ENCODE assay signal across 8 mouse cellular contexts in the genomic region with DNA sequence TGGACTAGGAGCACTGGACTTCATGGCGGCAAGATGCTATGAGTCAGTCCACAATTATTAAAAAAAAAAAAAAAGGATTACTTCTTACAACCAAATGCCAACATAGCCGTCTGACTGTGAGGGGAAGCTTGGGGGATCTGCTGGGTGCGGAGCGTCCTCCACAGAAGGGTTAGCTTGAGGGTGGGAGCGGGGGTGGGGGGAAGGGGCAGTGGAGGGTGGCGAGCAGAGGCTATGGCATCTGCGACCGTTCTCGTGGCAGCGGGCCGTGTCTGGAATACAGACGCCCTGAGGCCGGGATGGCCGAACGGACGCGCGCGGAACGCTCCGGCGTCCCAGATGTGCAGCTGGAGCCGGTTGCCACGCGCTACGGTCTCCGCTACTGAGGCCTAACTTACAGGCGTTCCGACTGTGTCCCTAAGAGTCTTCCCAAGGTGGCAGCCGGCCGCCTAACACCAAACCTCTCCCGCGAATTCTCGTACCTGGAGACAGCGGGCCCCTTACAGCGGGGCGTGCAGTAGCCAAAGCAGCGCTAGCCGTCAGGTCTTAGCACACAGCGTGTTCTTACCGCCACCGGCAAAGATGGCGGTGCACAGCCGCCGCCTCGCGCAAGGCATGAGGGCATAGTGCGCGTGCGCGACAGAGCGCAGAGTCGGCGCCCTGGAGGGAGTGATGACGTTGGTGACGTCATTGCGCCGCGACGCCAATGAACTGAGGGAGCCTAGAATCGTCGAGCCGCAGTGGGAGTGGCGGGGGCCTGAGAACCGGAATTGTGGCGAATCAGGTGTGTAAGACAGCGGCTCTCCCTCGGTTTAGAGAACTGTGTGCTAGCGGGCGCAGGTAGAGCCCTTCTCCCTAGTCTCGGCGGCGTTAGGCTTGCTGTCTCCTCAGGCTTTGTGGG. TPM values are rescaled to one million over a fixed set of nuclear protein-coding genes. Genes with fewer than 3 reads are reported as not detected.
A peak's percentile ranks its signal among the peaks of the same experiment; 100 is the strongest.
DNase-seq lines count a peak whose midpoint lies in the region; ATAC-seq and TF ChIP-seq lines count a peak whose summit lies in the region.

Abce1 (minus strand) TSS at position 677 of the 898 bp plus-strand sequence.
Anapc10 (plus strand) TSS at position 757 of the 898 bp plus-strand sequence.

- peak; percentile 68; the same call in 1 of the 2 replicates for TF ChIP-seq EP300 in ES-Bruce4 (IDR thresholded peaks at IDR 0.05; ENCODE audit: insufficient read depth, low read depth, low read length)
- TF ChIP-seq EP300 in liver, postnatal 0 days (IDR thresholded peaks at IDR 0.05; ENCODE audit: low read depth), result no peak

- TF ChIP-seq CTCF in ES-Bruce4 (IDR thresholded peaks at IDR 0.05; ENCODE audit: low read depth, low read length), result no peak
- TF ChIP-seq CTCF in liver, postnatal 0 days (IDR thresholded peaks at IDR 0.05; ENCODE audit: low read depth), result no peak

- peak within 1 kb of the TSS; percentile 93 for H3K9ac ChIP-seq in ES-Bruce4 (ENCODE audit: low read depth, poor library complexity, severe bottlenecking)
- H3K9ac ChIP-seq in forebrain, embryonic 13.5 days, result peak within 1 kb of the TSS; percentile 81
- H3K9ac ChIP-seq in liver, postnatal 0 days (replicated peaks), result peak within 1 kb of the TSS; percentile 91
- H3K9ac ChIP-seq in neural tube, embryonic 14.5 days (replicated peaks; ENCODE audit: low read depth, low read length), result peak within 1 kb of the TSS; percentile 62

- no peaks in the 10 kb centered on the region for H3K9me3 ChIP-seq in ES-Bruce4 (replicated peaks; ENCODE audit: control insufficient read depth, insufficient read depth, low read length, poor library complexity, severe bottlenecking)
- no peaks in the 10 kb centered on the region for H3K9me3 ChIP-seq in forebrain, embryonic 13.5 days (replicated peaks)
- H3K9me3 ChIP-seq in liver, postnatal 0 days (ENCODE audit: low read length), result no peaks in the 10 kb centered on the region
- H3K9me3 ChIP-seq in neural tube, embryonic 14.5 days (ENCODE audit: control insufficient read depth, low read length), result no peaks in the 10 kb centered on the region

- no peaks in the 10 kb centered on the region for H3K27me3 ChIP-seq in ES-Bruce4 (ENCODE audit: control insufficient read depth, insufficient read depth, low read length, poor library complexity, severe bottlenecking)
- no peaks in the 10 kb centered on the region for H3K27me3 ChIP-seq in forebrain, embryonic 13.5 days
- H3K27me3 ChIP-seq in liver, postnatal 0 days (ENCODE audit: insufficient read depth, low read length), result no peaks in the 10 kb centered on the region
- H3K27me3 ChIP-seq in neural tube, embryonic 14.5 days (ENCODE audit: control insufficient read depth, insufficient read depth, low read length), result no peaks in the 10 kb centered on the region

- no peaks in the 10 kb centered on the region for H3K4me1 ChIP-seq in ES-Bruce4 (ENCODE audit: control insufficient read depth, insufficient read depth, low read length)
- H3K4me1 ChIP-seq in forebrain, embryonic 13.5 days, result peaks cover 16% of the 10 kb centered on the region
- peaks cover 8% of the 10 kb centered on the region for H3K4me1 ChIP-seq in liver, postnatal 0 days (ENCODE audit: insufficient read depth)
- peaks cover 4% of the 10 kb centered on the region; the same call in 1 of the 2 replicates for H3K4me1 ChIP-seq in neural tube, embryonic 14.5 days (ENCODE audit: control insufficient read depth, insufficient read depth, low read length)

- H3K27ac ChIP-seq in ES-Bruce4 (ENCODE audit: insufficient read depth, low read length), result peak within 1 kb of the TSS; percentile 87
- H3K27ac ChIP-seq in forebrain, embryonic 13.5 days, result peak within 1 kb of the TSS; percentile 78
- H3K27ac ChIP-seq in liver, postnatal 0 days (ENCODE audit: low read depth), result peak within 1 kb of the TSS; percentile 88
- H3K27ac ChIP-seq in neural tube, embryonic 14.5 days (ENCODE audit: low read depth, low read length), result peak within 1 kb of the TSS; percentile 83

- ATAC-seq in cerebellum, adult (ENCODE audit: insufficient number of reproducible peaks, low FRiP score, low TSS enrichment), result peak; percentile 98
- peak; percentile 99 for ATAC-seq in forebrain, embryonic 13.5 days
- peak; percentile 99 for ATAC-seq in liver, postnatal 0 days
- ATAC-seq in neural tube, embryonic 14.5 days (ENCODE audit: low read depth), result peak; percentile 98

- peaks cover 27% of the 10 kb centered on the region for H3K36me3 ChIP-seq in ES-Bruce4 (ENCODE audit: control insufficient read depth, insufficient read depth, low read length, poor library complexity, severe bottlenecking)
- peaks cover 20% of the 10 kb centered on the region for H3K36me3 ChIP-seq in forebrain, embryonic 13.5 days (ENCODE audit: poor library complexity, severe bottlenecking)
- peaks cover 8% of the 10 kb centered on the region for H3K36me3 ChIP-seq in liver, postnatal 0 days (replicated peaks; ENCODE audit: insufficient read depth, low read length)
- H3K36me3 ChIP-seq in neural tube, embryonic 14.5 days (ENCODE audit: control insufficient read depth, insufficient read depth, low read length), result peaks cover 6% of the 10 kb centered on the region

- peak; percentile 81 for TF ChIP-seq POLR2A in ES-Bruce4 (IDR thresholded peaks at IDR 0.05; ENCODE audit: insufficient read depth, low read length)

- H3K4me2 ChIP-seq in forebrain, embryonic 13.5 days, result peak within 1 kb of the TSS; percentile 84
- H3K4me2 ChIP-seq in liver, postnatal 0 days (ENCODE audit: low read depth, low read length), result peak within 1 kb of the TSS; percentile 82
- H3K4me2 ChIP-seq in neural tube, embryonic 14.5 days (ENCODE audit: low read depth, low read length), result peak within 1 kb of the TSS; percentile 84

- intact Hi-C loops in heart, postnatal 10 days (cut with DNase I), result loop anchor here (5.0 kb wide), 1 partner anchor 414 kb away; no protein-coding TSS in a partner anchor

- DNase-seq in heart, postnatal 10 days, result peak; percentile 98 to 99
- DNase-seq in large intestine, adult 2 months (ENCODE audit: low read depth, low spot score), result peak; percentile 96
- DNase-seq in liver, postnatal 0 days, result peak; percentile 99
- DNase-seq in testis, postnatal 10 days (ENCODE audit: low spot score), result peak; percentile 99

- H3K4me3 ChIP-seq in ES-Bruce4 (ENCODE audit: low read depth, low read length), result peak within 1 kb of the TSS; percentile 89
- H3K4me3 ChIP-seq in forebrain, embryonic 13.5 days, result peak within 1 kb of the TSS; percentile 90
- H3K4me3 ChIP-seq in liver, postnatal 0 days (ENCODE audit: low read depth, low read length), result peak within 1 kb of the TSS; percentile 90
- peak within 1 kb of the TSS; percentile 72 for H3K4me3 ChIP-seq in neural tube, embryonic 14.5 days (ENCODE audit: low read depth, low read length)

- WGBS in forebrain, embryonic 13.5 days, result under 1% methylated on average over 73 of the region's 73 CpGs
- under 1% methylated on average over 73 of the region's 73 CpGs for WGBS in large intestine, adult 2 months
- under 1% methylated on average over 73 of the region's 73 CpGs for WGBS in liver, postnatal 0 days (ENCODE audit: insufficient replicate concordance)
- WGBS in neural tube, embryonic 14.5 days, result under 1% methylated on average over 70 of the region's 73 CpGs

RNA-seq across cellular contexts. Expression of gene Abce1, which starts in this region (rescaled TPM):
- polyA plus RNA-seq in ES-Bruce4 (2011; ENCODE audit: insufficient read depth, insufficient read length, low read depth, missing spikeins), result 320 and 348 TPM in 2 replicates
- 84.5 and 94.5 TPM in 2 replicates for polyA plus RNA-seq in forebrain, embryonic 13.5 days (2015; fragmentation: Nextera tagmentation; extraction: Ambion mirVana)
- 10 to 100 TPM; 55.0 to 61.4 TPM for total RNA-seq in heart, postnatal 10 days (2021)
- polyA plus RNA-seq in large intestine, adult 2 months (2012; rRNA removed), result 13.6 and 13.7 TPM in 2 replicates
- 25.6 and 29.6 TPM in 2 replicates for polyA plus RNA-seq in liver, postnatal 0 days (2015; fragmentation: Nextera tagmentation; extraction: Ambion mirVana)
- 90.9 and 106 TPM in 2 replicates for polyA plus RNA-seq in neural tube, embryonic 14.5 days (2014; fragmentation: Nextera tagmentation; extraction: Ambion mirVana)

RNA-seq across cellular contexts. Expression of gene Anapc10, which starts in this region (rescaled TPM):
- polyA plus RNA-seq in ES-Bruce4 (2011; ENCODE audit: insufficient read depth, insufficient read length, low read depth, missing spikeins), result 58.0 and 63.9 TPM in 2 replicates
- 47.0 and 51.3 TPM in 2 replicates for polyA plus RNA-seq in forebrain, embryonic 13.5 days (2015; fragmentation: Nextera tagmentation; extraction: Ambion mirVana)
- total RNA-seq in heart, postnatal 10 days (2021), result 1 to 10 TPM; 5.5 to 5.9 TPM
- polyA plus RNA-seq in large intestine, adult 2 months (2012; rRNA removed), result 0.81 and 1.1 TPM in 2 replicates
- polyA plus RNA-seq in liver, postnatal 0 days (2015; fragmentation: Nextera tagmentation; extraction: Ambion mirVana), result 14.1 and 14.5 TPM in 2 replicates
- polyA plus RNA-seq in neural tube, embryonic 14.5 days (2014; fragmentation: Nextera tagmentation; extraction: Ambion mirVana), result 37.0 and 39.2 TPM in 2 replicates

Comparison
In these comparisons a context has a peak if more than half of its experiments do, and no peak if none do; other contexts are left out.
1. Peak in every context shown above with its lines: DNase-seq, ATAC-seq, H3K4me3 ChIP-seq and H3K27ac ChIP-seq.